Mouse (Mus musculus) intestine, embryonic 14.5 days (tissue): ENCODE measurements around the gene Srpk3. TPM values are rescaled to one million over a fixed set of nuclear protein-coding genes. Genes with fewer than 3 reads are reported as not detected.

Experiments used
- ATAC-seq: fragments of 200-750 bp; cut with Nextera tagmentation; replicated peaks from 2 replicates; pipeline ENCODE4 v1.8.0; 2017; ENCODE audit warnings: low read depth, moderate number of reproducible peaks, moderate TSS enrichment, moderate library complexity; ENCODE audit not compliant: low FRiP score, low TSS enrichment
- DNase-seq: peaks from one replicate; pipeline ENCODE4 v3.0.0-alpha.2; 2018; ENCODE audit warnings: low spot score
- H3K27ac ChIP-seq: fragments of 300-500 bp; sonication (generic); 2 replicates; pipeline ENCODE4 v1.5.1; 2014; ENCODE audit warnings: low read depth, mild to moderate bottlenecking, control low read depth
- H3K27me3 ChIP-seq: fragments of 300-500 bp; sonication (generic); replicated peaks from 2 replicates; pipeline ENCODE4 v1.6.1; 2014; ENCODE audit warnings: low read length, control low read depth; ENCODE audit not compliant: control insufficient read depth, insufficient read depth
- H3K36me3 ChIP-seq: fragments of 300-500 bp; sonication (generic); 2 replicates; pipeline ENCODE4 v1.6.1; 2014; ENCODE audit warnings: low read length, control low read depth; ENCODE audit not compliant: control insufficient read depth, insufficient read depth
- H3K4me1 ChIP-seq: fragments of 300-500 bp; sonication (generic); replicated peaks from 2 replicates; pipeline ENCODE4 v1.6.1; 2014; ENCODE audit warnings: low read length, control low read depth, mixed read lengths; ENCODE audit not compliant: control insufficient read depth, insufficient read depth
- H3K4me2 ChIP-seq: fragments of 300-500 bp; sonication (generic); 2 replicates; pipeline ENCODE4 v1.6.1; 2014; ENCODE audit warnings: low read length
- H3K4me3 ChIP-seq: fragments of 300-500 bp; sonication (generic); 2 replicates; pipeline ENCODE4 v1.5.1; 2014; ENCODE audit warnings: low read depth, low read length, control low read depth, mixed read lengths
- H3K9ac ChIP-seq: fragments of 300-500 bp; sonication (generic); 2 replicates; pipeline ENCODE4 v1.6.1; 2014; ENCODE audit warnings: mild to moderate bottlenecking, low read length
- H3K9me3 ChIP-seq: fragments of 300-500 bp; sonication (generic); 2 replicates; pipeline ENCODE4 v1.6.1; 2016; ENCODE audit warnings: low read length, control low read depth; ENCODE audit not compliant: control insufficient read depth
- whole genome bisulfite sequencing: fragments of 180-500 bp; shearing (Covaris S2); extraction: QIAGEN DNeasy Blood & Tissue Kit; methylation state at CpG from one replicate; pipeline ENCODE4 v1.1.7; 2014; 5-methylcytosine and 5-hydroxymethylcytosine counted together
- polyA plus RNA-seq: library from polyadenylated mRNA; unstranded; fragments of >200 nt; fragmentation: Nextera tagmentation; extraction: Ambion mirVana; gene quantifications from 2 replicates; pipeline ENCODE4 v1.2.1, GENCODE M21; 2014

Gene Srpk3
- polyA plus RNA-seq, 1 experiment from 2014 or later = 1.7 TPM

DNA sequence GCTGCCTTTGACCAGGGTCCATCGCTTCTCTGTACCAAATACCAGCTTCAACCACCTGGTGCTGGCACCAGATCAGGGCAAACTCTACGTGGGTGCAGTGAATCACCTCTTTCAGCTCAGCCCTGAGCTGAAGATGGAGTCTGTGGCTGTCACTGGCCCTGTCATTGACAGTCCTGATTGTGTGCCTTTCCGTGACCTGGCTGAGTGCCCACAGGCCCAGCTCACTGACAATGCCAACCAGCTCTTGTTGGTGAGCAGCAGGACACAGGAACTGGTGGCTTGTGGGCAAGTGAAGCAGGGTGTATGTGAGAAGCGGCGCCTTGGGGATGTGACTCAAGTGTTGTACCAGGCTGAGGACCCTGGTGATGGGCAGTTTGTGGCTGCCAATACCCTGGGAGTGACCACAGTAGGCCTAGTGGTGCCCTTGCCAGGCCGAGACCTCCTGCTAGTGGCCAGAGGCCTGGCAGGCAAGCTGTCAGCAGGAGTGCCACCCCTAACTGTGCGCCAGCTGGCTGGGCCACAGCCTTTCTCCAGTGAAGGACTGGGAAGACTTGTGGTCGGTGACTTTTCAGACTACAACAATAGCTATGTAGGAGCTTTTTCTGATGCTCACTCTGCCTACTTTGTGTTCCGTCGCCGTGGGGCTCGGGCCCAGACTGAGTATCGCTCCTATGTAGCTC lies 15.5 kb upstream of the Srpk3 start:
- ATAC-seq (no peak), DNase-seq (no peak)
- 82% methylated on average over 13 of the region's 13 CpGs for WGBS

GRCm38 (mm10) chrX:73765311-73765710 lies 8.9 kb upstream of the Srpk3 start:
- ATAC-seq (no peak), DNase-seq (no peak)
- no peaks in the 10 kb centered on the region for H3K27me3 ChIP-seq
- no peak overlapping the region for H3K27ac ChIP-seq
- H3K9ac ChIP-seq = no peak overlapping the region
- WGBS = 67% methylated on average over 1 of the region's 1 CpGs
- H3K4me1 ChIP-seq = no peaks in the 10 kb centered on the region
- no peaks in the 10 kb centered on the region for H3K36me3 ChIP-seq
- no peaks in the 10 kb centered on the region for H3K9me3 ChIP-seq
- H3K4me2 ChIP-seq = no peak overlapping the region
- H3K4me3 ChIP-seq = no peak overlapping the region

More for the DNA sequence above, 15.5 kb upstream of the Srpk3 start:
- H3K4me3 ChIP-seq = no peak overlapping the region
- no peaks in the 10 kb centered on the region for H3K36me3 ChIP-seq
- no peaks in the 10 kb centered on the region for H3K4me1 ChIP-seq
- H3K4me2 ChIP-seq = no peak overlapping the region
- H3K9me3 ChIP-seq = no peaks in the 10 kb centered on the region
- no peak overlapping the region for H3K9ac ChIP-seq
- H3K27me3 ChIP-seq = no peaks in the 10 kb centered on the region
- no peak overlapping the region for H3K27ac ChIP-seq

GRCm38 (mm10) chrX:73767267-73767666 lies 6.9 kb upstream of the Srpk3 start:
- H3K4me2 ChIP-seq = no peak overlapping the region
- no peak overlapping the region for H3K27ac ChIP-seq
- no peaks in the 10 kb centered on the region for H3K36me3 ChIP-seq
- DNase-seq = no peak
- 66% methylated on average over 9 of the region's 9 CpGs for WGBS
- H3K4me3 ChIP-seq = no peak overlapping the region
- H3K9ac ChIP-seq = no peak overlapping the region
- H3K27me3 ChIP-seq = no peaks in the 10 kb centered on the region
- H3K4me1 ChIP-seq = no peaks in the 10 kb centered on the region
- H3K9me3 ChIP-seq = no peaks in the 10 kb centered on the region
- no peak for ATAC-seq

GRCm38 (mm10) chrX:73774802-73775483 lies 738 bp downstream of the Srpk3 start:
- no peak overlapping the region for H3K9ac ChIP-seq
- no peak overlapping the region for H3K4me3 ChIP-seq
- DNase-seq = peak; percentile 54
- no peak overlapping the region for H3K27ac ChIP-seq
- 64% methylated on average over 10 of the region's 10 CpGs for WGBS
- no peaks in the 10 kb centered on the region for H3K27me3 ChIP-seq
- H3K4me1 ChIP-seq = peaks cover 4% of the 10 kb centered on the region; the same call in 1 of the 2 replicates
- ATAC-seq = peak; percentile 54
- H3K36me3 ChIP-seq = peaks cover 20% of the 10 kb centered on the region
- no peaks in the 10 kb centered on the region for H3K9me3 ChIP-seq
- no peak overlapping the region for H3K4me2 ChIP-seq

- H3K27ac ChIP-seq = no peak overlapping the region
- H3K9ac ChIP-seq = no peak overlapping the region
- peaks cover 38% of the 10 kb centered on the region for H3K36me3 ChIP-seq
- H3K4me3 ChIP-seq = no peak overlapping the region
- H3K9me3 ChIP-seq = no peaks in the 10 kb centered on the region
- no peak overlapping the region for H3K4me2 ChIP-seq
- DNase-seq (no peak), ATAC-seq (no peak)
- peaks cover 6% of the 10 kb centered on the region for H3K4me1 ChIP-seq
- no peaks in the 10 kb centered on the region for H3K27me3 ChIP-seq
- WGBS = 87% methylated on average over 3 of the region's 3 CpGs
Observed at GRCm38 (mm10) chrX:73782227-73782626, 8.0 kb downstream of the Srpk3 start.

- Histone ChIP-seq H3K4me2 (peak overlapping the region; percentile 58), H3K36me3 (peaks cover 20% of the 10 kb centered on the region), H3K4me3 (peak overlapping the region; percentile 54), H3K27me3 (no peaks in the 10 kb centered on the region), H3K27ac (peak overlapping the region; percentile 86; the same call in 1 of the 2 replicates), H3K4me1 (peaks cover 6% of the 10 kb centered on the region), H3K9me3 (no peaks in the 10 kb centered on the region), H3K9ac (peak overlapping the region; percentile 70)
- DNase-seq (no peak), ATAC-seq (no peak)
Observed at GRCm38 (mm10) chrX:73785666-73786065, 11.5 kb downstream of the Srpk3 start.

DNA sequence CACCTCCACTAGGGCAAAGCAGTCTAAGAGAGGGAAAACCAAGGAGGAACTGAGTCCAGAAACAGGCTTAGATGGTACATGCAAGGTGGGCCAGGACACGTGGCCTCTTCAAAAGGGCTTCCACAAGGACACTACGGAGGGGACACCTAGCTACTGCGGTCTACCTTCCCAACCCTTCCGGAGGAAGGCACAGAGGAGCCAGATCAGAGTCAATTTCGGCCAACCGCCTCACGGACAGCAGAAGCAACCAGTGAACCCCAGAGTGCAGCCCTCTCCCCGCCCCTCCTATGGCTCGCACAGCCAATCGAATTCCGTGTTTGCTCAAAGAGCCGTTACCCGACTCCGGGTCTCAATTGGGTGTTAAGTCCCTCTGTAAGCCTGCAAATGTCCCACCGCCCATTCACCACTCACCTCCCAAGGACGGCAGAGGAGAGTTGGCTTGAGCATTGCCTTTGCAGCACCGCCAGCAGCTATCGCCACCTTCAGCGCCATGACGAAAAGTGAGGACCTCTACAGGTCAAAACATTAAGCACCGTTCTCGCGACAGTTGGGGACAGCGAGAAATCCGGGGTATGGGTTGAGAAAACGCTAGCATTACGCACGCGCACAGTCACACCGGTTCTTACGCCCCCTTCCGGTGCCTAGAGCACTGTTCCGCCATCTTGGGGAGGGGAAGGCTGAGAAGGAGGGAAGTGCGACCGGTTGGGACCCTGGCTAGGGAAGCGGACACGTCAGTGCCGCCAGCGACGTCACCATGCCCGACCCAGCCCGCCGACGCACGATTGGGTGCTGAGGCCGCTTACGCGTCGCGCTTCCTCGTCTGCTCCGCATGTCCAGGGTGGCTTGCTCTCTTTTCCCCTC lies 12.4 kb downstream of the Srpk3 start, which contains the start of the genes Idh3g and Ssr4:
Idh3g (minus strand) TSS at position 534 of the 861 bp plus-strand sequence.
Ssr4 (plus strand) TSS at position 665 of the 861 bp plus-strand sequence.
- H3K27ac ChIP-seq = peak within 1 kb of the TSS; percentile 86
- H3K4me2 ChIP-seq = peak within 1 kb of the TSS; percentile 58
- ATAC-seq = peak; percentile 95
- peak within 1 kb of the TSS; percentile 76 for H3K9ac ChIP-seq
- peaks cover 6% of the 10 kb centered on the region for H3K4me1 ChIP-seq
- no peaks in the 10 kb centered on the region for H3K27me3 ChIP-seq
- WGBS = 9% methylated on average over 51 of the region's 52 CpGs
- peak within 1 kb of the TSS; percentile 54 for H3K4me3 ChIP-seq
- no peaks in the 10 kb centered on the region for H3K9me3 ChIP-seq
- H3K36me3 ChIP-seq = peaks cover 12% of the 10 kb centered on the region; the same call in 1 of the 2 replicates
- peak; percentile 95 for DNase-seq

- ATAC-seq = peak; percentile 36; the same call in 1 of the 2 replicates
- peak overlapping the region; percentile 56 for H3K4me2 ChIP-seq
- H3K4me1 ChIP-seq = peaks cover 6% of the 10 kb centered on the region
- peak overlapping the region; percentile 69 for H3K27ac ChIP-seq
- H3K36me3 ChIP-seq = peaks cover 9% of the 10 kb centered on the region; the same call in 1 of the 2 replicates
- peak overlapping the region; percentile 76 for H3K9ac ChIP-seq
- peak overlapping the region; percentile 54 for H3K4me3 ChIP-seq
- WGBS = 9% methylated on average over 17 of the region's 22 CpGs
- DNase-seq = no peak
- no peaks in the 10 kb centered on the region for H3K27me3 ChIP-seq
- no peaks in the 10 kb centered on the region for H3K9me3 ChIP-seq
Observed at GRCm38 (mm10) chrX:73787225-73787558, 13.0 kb downstream of the Srpk3 start.
